Mouse (Mus musculus) ovary, postnatal 10 days (tissue): ENCODE data around the gene Lhfpl3.

Experiments used
- DNase-seq: peaks from one replicate; pipeline ENCODE4 v3.0.0; 2022; ENCODE audit warnings: low spot score

Lhfpl3 gene

GRCm38 (mm10) chr5:22928746-22929145 lies 182.9 kb downstream of the Lhfpl3 start:
- no peak for DNase-seq

GRCm38 (mm10) chr5:22943306-22943705 lies 197.4 kb downstream of the Lhfpl3 start:
- DNase-seq, result no peak

- no peak for DNase-seq
Measured at GRCm38 (mm10) chr5:22963300-22963699, 217.4 kb downstream of the Lhfpl3 start.

GRCm38 (mm10) chr5:22986771-22987170 lies 240.9 kb downstream of the Lhfpl3 start:
- no peak for DNase-seq

- DNase-seq, result no peak
Measured at GRCm38 (mm10) chr5:22999811-23000210, 254.0 kb downstream of the Lhfpl3 start.

- DNase-seq, result no peak
Measured at GRCm38 (mm10) chr5:23003123-23003797, 257.4 kb downstream of the Lhfpl3 start.

GRCm38 (mm10) chr5:23006207-23006606 lies 260.3 kb downstream of the Lhfpl3 start:
- no peak for DNase-seq

- no peak for DNase-seq
Measured at GRCm38 (mm10) chr5:23010460-23010859, 264.6 kb downstream of the Lhfpl3 start.

- no peak for DNase-seq
Measured at GRCm38 (mm10) chr5:23013997-23014396, 268.1 kb downstream of the Lhfpl3 start.

GRCm38 (mm10) chr5:23015587-23016335 lies 269.9 kb downstream of the Lhfpl3 start:
- no peak for DNase-seq

- no peak for DNase-seq
Measured at GRCm38 (mm10) chr5:23034944-23035726, 289.3 kb downstream of the Lhfpl3 start.

- no peak for DNase-seq
Measured at GRCm38 (mm10) chr5:23035727-23036029, 289.8 kb downstream of the Lhfpl3 start.

- DNase-seq, result no peak
Measured at GRCm38 (mm10) chr5:23040429-23040828, 294.6 kb downstream of the Lhfpl3 start.

- no peak for DNase-seq
Measured at GRCm38 (mm10) chr5:23042862-23043261, 297.0 kb downstream of the Lhfpl3 start.

- DNase-seq, result no peak
Measured at GRCm38 (mm10) chr5:23049083-23049663, 303.3 kb downstream of the Lhfpl3 start.

- no peak for DNase-seq
Measured at GRCm38 (mm10) chr5:23051458-23051857, 305.6 kb downstream of the Lhfpl3 start.

GRCm38 (mm10) chr5:23094894-23095293 lies 349.0 kb downstream of the Lhfpl3 start:
- DNase-seq, result no peak

- DNase-seq, result no peak
Measured at GRCm38 (mm10) chr5:23106536-23106935, 360.7 kb downstream of the Lhfpl3 start.

GRCm38 (mm10) chr5:23111307-23111706 lies 365.4 kb downstream of the Lhfpl3 start:
- DNase-seq, result no peak

- DNase-seq, result no peak
Measured at GRCm38 (mm10) chr5:23114249-23114648, 368.4 kb downstream of the Lhfpl3 start.

GRCm38 (mm10) chr5:23126851-23127250 lies 381.0 kb downstream of the Lhfpl3 start:
- DNase-seq, result no peak

- no peak for DNase-seq
Measured at GRCm38 (mm10) chr5:23140183-23140921, 394.5 kb downstream of the Lhfpl3 start.
